Mouse (Mus musculus) urinary bladder, adult 2 months (tissue): ENCODE measurements around the gene Atxn10. TPM values are rescaled to one million over a fixed set of nuclear protein-coding genes. Genes with fewer than 3 reads are reported as not detected.

Experiments used
- DNase-seq: peaks from one replicate; pipeline ENCODE4 v3.0.0; 2022; ENCODE audit warnings: low spot score
- polyA plus RNA-seq: library from polyadenylated mRNA; depleted of rRNA; stranded (reverse); fragments of >200 nt; gene quantifications from 2 replicates; pipeline ENCODE4 v1.2.3, GENCODE M21; 2012

The Atxn10 gene
- polyA plus RNA-seq, 1 experiment: 122 TPM

DNA sequence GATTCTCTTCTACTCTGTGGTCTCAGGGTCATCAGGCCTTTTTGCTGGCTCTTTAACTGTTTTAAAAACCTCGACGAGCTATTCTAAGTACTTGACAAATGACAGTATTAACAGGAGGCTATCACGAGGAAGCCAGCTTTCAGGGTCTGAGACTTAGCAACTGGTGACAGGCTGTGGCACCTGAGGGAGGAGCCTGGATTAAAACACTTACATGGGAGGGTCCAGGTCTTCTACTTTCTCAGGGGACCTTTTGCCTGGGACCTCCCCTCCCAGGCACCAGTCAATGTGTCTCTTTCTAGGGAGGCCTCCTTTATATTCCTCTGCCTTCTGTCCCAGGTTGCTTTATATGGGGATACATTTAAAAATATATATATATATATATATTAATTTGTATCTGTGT, 1.8 kb upstream of the Atxn10 start:
- no peak for DNase-seq

DNA sequence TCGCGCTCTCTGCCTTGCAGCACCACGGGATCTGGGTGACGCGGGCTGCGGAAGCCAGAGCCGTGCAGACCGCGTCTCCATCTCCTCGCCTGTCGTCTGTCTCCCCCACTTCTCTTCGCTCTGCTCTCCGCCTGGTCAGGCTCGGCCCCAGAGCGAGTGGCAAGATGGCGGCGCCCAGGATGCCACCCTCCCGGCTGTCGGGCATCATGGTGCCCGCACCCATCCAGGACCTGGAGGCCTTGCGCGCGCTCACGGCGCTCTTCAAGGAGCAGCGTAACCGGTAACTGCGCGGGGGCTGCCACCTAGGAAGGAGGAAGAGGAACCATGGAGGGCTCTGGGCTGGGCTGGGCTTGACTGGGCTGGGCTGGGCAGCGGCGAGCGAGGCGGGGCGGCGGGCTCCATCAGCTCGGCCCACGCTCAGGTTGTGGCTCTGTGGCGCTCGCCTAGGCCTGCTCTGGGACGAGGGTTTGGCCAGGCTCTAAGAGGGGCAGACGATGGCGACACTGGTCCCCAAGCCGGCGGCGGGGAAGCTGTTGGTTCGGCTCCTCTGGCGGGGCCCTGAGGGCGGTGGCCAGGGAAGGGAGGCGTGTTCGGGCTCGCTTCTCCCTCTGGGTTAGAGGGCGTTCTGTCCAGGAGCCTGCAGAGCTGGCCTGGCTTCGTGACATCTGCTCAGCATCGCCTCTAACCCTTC, 401 bp downstream of the Atxn10 start:
- DNase-seq: peak; percentile 79

DNA sequence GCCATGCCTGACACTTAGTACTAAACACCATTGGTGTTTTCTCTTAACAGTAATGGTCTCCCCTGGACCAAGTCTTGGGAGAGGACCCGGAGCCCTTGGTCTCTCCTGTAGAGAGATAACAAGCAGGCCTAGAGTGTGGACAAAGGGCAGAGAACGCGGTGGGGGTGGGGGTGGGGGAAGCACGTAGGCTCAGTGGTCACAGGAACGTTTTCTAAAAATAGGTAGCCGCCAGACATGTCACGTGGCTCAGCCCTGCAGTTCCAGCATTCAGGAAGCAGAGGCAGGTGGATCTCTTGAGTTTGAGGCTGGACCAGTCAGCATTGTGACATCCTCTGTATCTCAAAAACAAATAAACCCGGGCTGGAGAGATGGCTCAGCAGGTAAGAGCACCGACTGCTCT, 1.2 kb downstream of the Atxn10 start:
- DNase-seq: no peak

DNA sequence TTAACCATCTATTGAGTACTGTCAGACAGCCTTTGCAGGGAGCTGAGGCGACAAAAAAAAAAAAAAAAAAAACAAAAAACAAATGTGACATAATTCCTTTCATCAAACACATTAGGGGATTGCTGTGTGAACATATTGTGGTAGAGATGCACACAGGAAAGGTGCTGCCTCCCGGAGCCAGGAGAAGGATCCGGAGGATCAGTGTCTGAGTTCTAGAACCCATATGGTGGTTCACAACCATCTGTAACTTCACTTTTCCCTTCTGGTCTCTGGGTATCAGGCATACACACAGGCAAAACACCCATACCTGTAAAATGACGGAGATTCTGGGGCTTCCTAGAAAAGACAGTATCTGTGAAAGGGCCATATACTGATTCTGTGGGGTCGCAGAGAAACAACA, 1.9 kb downstream of the Atxn10 start:
- no peak for DNase-seq

- DNase-seq: no peak
Observed at GRCm38 (mm10) chr15:85342246-85342645, 6.2 kb downstream of the Atxn10 start.

DNA sequence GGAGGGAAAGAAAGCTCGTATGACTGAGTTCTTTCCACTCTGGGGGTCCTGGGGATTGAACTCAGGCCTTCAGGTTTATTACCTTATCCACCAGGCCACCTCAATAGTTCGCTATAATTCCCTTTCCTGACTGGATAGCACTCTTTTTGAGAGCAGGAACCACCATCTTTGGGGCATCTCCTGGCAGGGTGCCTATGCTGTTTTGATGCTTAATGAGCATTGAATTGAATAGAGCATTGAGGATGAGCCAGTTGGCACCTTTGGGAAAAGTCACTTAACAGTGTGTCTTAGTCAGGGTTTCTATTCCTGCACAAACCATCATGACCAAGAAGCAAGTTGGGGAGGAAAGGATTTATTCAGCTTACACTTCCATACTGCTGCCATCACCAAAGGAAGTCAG, 8.6 kb downstream of the Atxn10 start:
- no peak for DNase-seq

DNA sequence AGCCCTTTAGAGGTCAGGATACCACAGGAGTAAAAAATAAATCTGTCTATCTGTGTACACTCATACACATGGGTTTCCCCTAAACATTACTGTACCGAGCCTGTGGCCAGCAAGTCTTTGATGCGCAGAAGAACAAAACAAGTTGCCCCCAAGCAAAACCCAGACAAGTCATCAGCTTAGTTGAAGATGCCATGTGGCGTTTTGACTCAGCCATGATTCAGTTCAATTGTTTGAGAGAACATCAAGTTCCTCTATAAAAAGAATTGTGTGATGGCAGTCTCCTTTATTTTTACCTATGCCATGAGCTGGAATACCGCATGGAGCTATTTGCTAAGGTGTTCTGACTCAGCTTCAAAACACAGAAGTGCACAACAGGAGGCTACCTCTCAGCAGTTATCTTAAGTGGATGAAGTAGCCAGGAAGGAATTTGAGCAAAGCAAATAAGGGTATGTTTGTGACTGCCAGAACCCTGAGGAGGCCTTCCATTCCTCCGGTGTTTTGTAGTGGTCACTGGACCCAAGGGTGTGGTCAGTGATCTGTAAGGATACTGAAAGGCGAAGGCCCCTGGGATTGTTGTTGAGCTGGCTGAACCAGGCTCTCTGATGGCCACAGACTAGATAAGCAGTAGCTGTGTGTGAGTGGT, 11.1 kb downstream of the Atxn10 start:
- no peak for DNase-seq

- no peak for DNase-seq
Observed at GRCm38 (mm10) chr15:85350144-85350543, 14.1 kb downstream of the Atxn10 start.

DNA sequence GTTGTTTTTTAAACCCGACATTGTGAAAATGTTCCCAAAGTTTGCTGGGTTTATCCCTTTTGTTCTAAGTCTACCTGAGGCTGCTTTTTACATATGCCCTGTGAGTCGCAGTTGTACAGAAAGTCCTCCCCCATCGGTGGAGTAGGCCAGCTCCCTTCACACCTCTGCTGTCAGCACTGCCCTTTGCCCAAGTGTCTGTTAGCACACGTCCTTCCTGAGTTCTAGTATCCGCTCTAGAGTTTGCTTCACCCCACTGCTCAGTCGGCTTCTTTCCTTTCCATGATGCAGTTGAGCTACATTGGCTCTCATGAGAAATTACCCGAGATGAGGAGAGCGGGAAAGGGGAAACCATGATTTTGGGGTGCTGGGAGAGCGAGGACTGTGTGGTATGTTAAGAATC, 18.0 kb downstream of the Atxn10 start:
- no peak for DNase-seq

GRCm38 (mm10) chr15:85356112-85356511, 20.1 kb downstream of the Atxn10 start:
- no peak for DNase-seq

DNA sequence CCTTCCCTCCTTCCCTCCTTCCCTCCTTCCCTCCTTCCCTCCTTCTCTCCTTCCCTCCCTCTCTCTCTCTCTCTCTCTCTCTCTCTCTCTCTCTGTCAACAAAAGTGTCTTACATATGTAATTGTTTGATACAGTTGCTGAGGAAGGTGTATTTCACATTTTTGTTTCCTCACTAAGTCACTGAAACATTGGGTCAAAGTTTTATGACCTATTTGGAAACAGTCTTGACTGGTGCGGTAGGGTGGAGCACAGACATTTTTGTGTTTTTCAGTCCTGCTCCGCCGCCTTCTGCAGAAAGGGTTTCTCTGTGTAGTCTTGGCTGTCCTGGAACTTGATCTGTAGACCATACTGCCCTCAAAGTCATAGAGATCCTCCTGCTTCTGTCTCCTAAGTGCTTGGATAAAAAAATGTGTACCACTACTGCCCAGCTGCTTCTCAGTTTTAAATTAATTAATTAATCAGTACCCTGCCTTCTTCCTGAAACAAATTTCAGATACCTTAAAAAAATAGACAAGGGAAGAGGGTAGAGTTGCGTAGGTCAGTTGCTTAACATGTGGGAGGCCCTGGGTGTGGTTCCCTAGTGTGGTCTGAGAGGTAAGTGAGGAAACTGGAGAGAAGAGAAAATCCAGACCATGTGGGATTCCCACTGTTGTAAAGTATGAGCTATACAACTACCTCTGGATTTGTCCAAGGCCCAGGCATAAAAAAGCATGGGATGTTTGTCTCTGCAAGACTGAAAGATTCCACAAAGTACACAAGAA, 21.6 kb downstream of the Atxn10 start:
- DNase-seq: no peak

DNA sequence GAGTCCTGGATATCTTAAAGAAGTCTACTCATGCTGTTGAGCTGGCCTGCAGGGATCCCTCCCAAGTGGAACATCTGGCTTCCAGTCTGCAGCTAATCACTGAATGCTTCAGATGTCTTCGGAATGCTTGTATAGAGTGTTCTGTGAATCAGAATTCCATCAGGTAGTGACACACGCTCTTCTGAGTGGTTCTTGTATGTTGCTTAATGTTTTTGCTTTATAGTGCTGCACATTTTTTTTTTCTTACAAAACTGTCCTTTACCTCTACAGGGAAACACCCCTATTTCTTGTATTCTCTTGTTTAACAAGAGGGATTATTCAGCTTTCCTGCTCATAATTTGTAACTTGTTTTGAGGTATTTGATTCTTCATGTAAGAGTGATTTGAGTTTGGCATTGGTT, 23.4 kb downstream of the Atxn10 start:
- no peak for DNase-seq

DNA sequence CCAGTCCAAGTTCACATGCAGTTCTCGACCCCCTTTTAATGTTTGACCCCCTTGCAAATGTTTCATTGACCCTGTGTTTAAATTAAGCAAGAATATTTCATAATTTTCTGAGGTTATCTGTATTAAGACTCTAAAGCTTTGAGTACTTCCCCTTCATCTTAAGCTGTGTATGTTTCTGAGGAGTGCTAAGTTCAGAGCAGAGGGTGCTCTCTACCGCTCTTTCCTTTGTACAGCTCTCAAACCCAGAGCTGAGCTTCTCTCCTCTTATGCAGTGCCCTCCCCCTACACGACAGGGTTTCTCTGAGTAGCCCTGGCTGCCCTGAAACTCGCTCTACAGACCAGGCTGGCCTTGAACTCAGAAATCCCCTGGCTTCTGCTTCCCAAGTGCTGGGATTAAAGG, 23.9 kb downstream of the Atxn10 start:
- DNase-seq: no peak

- no peak for DNase-seq
Observed at GRCm38 (mm10) chr15:85364366-85364765, 28.3 kb downstream of the Atxn10 start.

DNA sequence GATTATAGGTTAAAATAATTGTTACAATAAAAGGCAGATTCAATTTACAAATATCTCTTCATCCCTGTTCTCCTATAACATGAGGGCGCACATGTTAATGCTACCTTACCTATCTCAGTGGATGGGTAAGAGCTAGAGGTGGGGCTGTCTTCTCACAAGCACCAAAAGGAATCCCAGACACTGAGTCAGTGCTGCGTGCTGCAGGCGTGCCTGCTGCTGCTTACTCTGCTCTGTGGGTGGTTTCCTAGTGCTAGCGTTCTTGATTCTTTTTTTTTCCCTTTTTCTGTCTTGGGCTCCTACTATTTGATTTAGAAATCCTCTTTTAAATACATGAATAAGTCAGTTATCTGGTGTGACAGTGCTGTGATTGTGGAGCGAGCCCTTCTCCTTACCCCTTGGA, 30.9 kb downstream of the Atxn10 start:
- DNase-seq: no peak

DNA sequence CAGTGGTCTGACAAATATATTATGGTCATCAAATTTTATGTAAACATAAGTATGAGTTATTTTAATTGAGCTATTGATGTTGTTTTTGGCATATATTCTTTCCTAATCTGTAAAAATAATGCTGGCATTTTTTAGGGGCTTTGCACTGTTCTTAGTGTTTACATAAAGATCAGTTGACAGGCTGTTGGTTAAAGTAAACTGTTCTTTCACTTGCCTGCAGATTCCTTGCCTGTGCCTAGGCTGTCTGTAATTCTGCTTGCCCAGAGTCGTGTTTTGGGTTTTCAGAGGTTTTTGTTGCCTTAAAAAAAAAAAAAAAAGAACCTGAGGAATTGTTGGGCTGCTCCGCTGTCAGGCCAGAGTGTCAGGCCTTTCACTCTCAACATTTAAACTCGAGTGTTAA, 33.7 kb downstream of the Atxn10 start:
- no peak for DNase-seq

GRCm38 (mm10) chr15:85373125-85373524, 37.1 kb downstream of the Atxn10 start:
- no peak for DNase-seq

- no peak for DNase-seq
Observed at GRCm38 (mm10) chr15:85383477-85383876, 47.4 kb downstream of the Atxn10 start.

- no peak for DNase-seq
Observed at GRCm38 (mm10) chr15:85388696-85389095, 52.7 kb downstream of the Atxn10 start.

DNA sequence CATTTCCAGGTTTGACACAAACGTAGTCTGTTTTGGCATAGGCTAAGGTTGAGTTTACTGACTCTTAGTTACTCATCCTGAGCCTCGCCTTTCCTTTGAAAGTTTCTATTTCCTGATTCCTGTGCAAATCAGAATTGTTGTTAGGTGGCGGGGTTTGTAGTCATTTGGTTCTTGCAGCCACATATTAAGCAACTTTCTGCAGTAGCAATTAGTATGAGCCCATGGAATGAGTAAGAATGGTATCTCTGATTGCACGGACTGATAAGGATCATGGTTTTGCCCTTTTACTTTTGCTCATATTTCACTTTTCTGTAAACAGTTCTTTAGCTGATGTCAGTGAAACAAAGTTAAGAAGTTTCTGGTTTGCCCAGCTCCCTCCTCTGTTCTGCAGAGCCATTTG, 53.9 kb downstream of the Atxn10 start:
- no peak for DNase-seq

GRCm38 (mm10) chr15:85395360-85395759, 59.3 kb downstream of the Atxn10 start:
- DNase-seq: no peak

DNA sequence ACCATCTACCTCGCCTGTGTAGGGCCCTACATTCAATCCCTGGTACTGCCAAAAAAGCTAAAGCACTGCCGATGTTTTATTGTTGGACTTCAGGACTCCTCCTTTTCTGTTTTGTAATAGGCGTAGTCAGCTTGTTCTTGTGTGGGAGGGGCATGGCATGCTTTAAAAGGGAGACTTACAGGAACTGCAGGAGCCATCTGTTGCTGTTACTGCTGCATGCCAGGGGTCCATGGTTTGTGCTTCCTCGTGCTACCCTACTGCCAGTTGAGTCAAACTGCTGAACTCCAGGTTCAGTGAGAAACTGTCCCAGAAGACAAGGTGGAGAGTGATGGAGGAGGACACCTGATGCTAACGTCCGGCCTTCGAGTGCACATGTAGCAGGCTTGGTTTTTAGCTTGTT, 65.9 kb downstream of the Atxn10 start:
- no peak for DNase-seq

DNA sequence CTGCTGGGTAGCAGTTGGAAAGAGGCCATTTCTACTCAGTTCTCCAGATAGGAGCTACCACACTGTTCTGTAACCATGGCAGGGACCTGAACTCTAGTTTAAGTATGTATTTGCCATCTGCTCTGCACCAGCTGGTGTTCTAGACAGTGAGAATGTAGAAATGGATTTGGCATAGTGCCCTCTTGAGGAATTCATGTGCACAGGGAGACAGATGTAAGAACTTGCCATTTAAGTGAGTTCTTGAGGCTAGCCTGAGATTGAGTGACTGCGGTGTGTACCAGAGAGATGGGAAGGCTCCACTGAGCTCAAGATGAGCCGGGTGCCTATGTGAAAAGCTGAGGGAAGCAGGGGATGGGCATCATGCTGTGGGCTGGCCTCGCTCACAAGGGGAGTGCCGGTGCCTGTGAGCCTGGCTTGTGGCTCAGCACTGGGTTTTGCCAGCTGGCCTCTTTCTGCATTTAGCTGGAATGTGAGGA, 67.2 kb downstream of the Atxn10 start:
- DNase-seq: no peak
